Mouse (Mus musculus): ENCODE measurements around the gene Ero1lb.

GRCm38 (mm10) chr13:12554211-12554610 is 11.5 kb upstream of the Ero1lb start:
- no peak for TF ChIP-seq POLR2A (IDR thresholded peaks at IDR 0.05; ENCODE audit: low read depth, low read length)
- no peak for TF ChIP-seq CTCF (IDR thresholded peaks at IDR 0.05; ENCODE audit: extremely low read depth, insufficient read depth, insufficient read length, insufficient replicate concordance)

Data from spleen, adult 2 months (tissue).